Mouse (Mus musculus): ENCODE measurements around the gene Lmntd1. TPM values are rescaled to one million over a fixed set of nuclear protein-coding genes. Genes with fewer than 3 reads are reported as not detected.

Lmntd1 gene
- polyA plus RNA-seq, 2 experiments from 2014 or later, result 0.54 TPM; not detected in 1

GRCm38 (mm10) chr6:145432711-145433708, 181.1 kb downstream of the Lmntd1 start:
- ATAC-seq, result no peak

DNA sequence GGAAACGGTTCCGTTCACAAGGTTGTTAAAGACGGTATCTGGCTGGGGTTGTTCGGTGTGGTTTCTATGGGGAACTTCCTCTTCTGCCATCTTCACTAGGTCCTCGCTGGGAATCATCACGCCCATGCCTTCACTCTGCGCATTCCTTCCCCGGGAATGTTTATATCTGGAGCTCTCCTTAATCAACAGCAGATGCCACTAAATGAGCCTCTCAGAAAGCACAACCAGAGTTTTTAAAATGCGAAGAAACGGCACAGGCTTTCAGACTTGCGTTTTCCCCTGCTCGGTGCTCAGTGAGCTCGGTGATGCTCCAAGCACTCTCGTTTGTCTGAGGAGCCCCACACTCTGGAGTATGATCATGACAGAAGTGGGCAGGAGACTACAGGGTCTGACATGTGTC, 182.4 kb downstream of the Lmntd1 start:
- ATAC-seq, result no peak

- no peak for ATAC-seq
These were observed 186.7 kb downstream of the Lmntd1 start for GRCm38 (mm10) chr6:145427411-145427810.

DNA sequence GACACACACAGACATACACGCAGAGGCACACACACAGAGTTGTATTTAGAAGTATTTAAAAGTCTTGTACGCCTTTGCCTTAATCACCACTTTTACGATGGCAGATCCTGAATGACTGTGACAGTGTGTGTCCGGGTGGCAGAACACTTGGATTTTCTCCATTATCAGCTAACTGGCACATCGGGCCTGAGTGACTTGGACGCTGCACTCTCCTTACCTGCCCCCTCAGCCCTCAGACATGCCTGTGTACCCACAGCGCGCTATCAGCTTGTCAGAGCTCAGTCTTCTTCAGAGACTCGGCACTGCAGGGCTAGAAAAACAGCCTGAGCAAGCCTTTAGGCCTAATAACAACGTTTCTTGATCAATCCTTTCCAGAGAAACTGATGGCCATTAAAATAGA, 187.6 kb downstream of the Lmntd1 start:
- ATAC-seq, result no peak

DNA sequence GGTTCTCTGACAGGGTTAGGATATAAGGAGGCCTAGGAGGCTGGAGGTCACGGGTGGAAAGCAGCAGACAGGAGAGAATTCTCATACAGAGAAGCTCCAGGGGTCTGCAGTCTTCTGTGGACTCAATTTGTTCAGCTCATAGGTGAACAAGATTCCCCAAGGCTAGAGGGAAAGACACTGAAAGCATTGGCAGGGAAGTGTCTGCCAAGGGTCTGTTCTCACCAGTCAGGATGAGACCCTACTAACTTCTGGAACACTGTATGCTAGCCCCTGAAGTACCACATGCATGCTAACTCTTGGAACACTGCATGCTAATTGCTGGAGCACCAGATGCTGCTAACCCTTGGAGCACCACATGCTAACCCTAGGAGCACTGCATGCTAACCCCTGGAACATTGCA, 190.0 kb downstream of the Lmntd1 start:
- ATAC-seq, result no peak

GRCm38 (mm10) chr6:145423484-145423883, 190.6 kb downstream of the Lmntd1 start:
- ATAC-seq, result no peak

DNA sequence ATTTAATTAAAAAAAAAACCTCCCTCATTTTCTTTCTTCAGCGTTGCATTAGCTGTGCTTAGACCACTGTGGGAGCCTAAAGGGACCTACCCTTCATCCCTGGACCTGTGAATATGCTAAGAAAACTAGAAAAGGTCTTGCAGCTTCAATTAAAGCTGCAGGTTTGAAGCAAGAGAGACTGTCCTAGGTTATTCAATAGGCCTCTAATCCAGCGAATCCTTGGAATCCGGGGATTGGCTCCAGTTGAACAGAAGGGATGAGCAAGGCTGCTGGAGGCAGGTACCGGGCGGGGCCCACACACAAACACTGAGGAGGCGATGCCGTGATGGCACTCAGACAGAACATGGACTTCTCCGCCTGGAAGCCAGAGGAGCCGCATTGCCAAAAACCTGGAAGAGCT, 192.5 kb downstream of the Lmntd1 start:
- ATAC-seq, result no peak

DNA sequence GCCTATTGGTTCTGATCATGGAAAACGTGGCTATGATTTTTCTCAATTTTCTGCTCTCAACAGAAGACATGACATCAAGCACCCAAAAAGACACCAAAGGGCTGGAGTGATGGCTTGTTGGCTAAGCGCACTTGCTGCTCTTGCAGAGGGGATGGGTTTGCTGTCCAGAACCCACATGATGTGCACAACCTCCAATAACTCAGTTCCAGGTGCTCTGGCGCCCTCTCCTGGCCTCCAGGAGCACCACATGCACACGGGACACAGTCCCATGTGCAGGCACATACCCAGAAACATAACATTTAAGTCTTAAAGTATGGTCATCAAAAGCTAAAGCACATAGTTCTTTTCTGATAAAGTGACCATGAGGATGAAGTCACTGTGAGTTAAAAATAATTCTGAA, 193.7 kb downstream of the Lmntd1 start:
- no peak for ATAC-seq

DNA sequence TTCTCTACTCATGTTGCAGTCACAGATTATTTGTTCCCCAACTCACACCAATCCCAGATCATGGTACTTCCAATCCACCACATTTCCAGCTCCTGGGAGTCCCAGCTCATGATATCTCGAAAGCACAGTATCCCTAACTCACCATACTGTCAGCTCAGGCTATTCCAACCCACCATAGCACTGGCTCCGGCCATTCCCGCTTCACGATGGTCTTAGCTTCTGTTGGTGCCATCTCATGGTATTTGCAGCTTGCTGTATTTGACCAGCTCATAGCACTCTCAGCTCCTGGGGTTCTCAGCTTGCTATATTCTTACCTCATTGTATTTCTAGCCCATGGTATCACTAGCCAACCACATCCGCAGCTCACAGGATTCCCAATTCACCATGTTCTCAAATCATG, 195.3 kb downstream of the Lmntd1 start:
- ATAC-seq, result no peak

GRCm38 (mm10) chr6:145417720-145418440, 196.2 kb downstream of the Lmntd1 start:
- peak; percentile 46 for ATAC-seq

DNA sequence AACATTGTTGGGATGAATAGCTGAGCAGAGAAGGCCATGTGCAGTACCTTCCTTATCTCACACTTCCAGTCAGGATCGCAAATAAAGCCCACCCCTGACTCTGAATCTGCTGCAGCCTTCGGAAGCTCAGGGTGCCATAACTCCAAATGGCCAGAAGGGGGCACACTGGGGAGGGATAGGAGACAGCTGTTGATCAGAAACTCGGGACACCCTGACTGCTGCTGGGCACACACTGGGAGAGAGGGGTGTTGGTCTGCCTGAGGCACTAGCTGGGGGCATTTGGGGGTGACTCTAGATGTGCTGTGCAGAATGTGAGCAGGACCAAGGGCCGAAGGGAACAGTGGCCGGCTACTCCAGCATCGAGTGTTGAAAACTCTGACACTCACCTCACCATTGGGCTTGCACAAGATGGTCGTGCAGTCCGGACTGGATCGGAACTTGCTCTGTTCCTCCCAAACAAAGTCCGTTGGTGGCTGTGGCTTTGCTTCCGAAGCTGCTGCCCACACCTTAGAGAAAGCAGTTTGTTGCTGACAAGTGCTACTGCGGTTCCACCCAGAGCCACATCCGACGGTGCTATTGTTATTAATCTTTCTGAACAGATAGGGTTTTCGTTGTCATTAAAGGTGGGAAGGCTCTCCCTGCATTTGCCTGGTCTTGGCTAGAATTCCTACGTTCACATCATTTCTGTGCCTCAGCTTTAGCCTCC, 197.0 kb downstream of the Lmntd1 start:
- no peak for ATAC-seq

- ATAC-seq, result no peak
These were observed 209.6 kb downstream of the Lmntd1 start for GRCm38 (mm10) chr6:145404369-145405051.

- ATAC-seq, result no peak
These were observed 213.0 kb downstream of the Lmntd1 start for GRCm38 (mm10) chr6:145401140-145401539.

DNA sequence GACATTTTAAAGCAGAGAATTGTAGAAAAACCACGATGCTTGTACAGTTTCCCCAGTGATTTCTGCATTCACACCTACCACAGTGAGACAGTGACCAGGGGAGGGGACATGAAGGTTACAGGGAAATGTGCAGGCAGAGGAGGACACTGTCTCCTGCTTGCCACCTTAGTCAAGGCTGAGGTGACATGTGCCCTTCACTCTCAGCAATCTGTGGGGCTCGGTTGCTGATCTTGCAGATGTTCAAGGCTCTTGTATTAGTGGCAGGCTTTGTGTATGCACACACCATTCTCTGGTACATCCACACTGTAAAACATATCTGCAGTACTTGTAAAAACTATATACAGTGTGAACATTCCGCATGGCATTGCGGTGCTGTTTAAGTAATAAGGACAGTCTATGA, 216.2 kb downstream of the Lmntd1 start:
- ATAC-seq, result no peak

GRCm38 (mm10) chr6:145396534-145396933, 217.6 kb downstream of the Lmntd1 start:
- ATAC-seq, result no peak

DNA sequence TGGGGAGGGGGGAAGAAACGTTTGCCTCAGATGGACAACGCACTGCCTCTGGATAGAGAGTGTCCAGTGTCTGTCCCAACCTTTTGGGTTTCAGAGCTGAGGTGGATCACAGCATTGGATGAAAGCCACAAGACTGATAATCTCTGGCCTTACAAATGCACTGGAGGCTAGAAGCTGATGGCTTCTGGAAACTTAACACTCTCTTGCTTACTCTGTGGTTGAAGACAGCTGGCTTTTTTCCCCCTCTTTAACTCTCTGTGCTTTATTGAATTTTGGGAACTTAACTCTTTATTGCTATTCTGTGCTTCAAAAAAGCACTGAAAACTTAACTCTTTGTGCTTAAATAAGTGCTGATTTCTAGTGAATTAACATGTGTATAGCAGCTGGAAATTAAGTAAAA, 223.7 kb downstream of the Lmntd1 start:
- ATAC-seq, result no peak

GRCm38 (mm10) chr6:145389904-145390303, 224.2 kb downstream of the Lmntd1 start:
- no peak for ATAC-seq

DNA sequence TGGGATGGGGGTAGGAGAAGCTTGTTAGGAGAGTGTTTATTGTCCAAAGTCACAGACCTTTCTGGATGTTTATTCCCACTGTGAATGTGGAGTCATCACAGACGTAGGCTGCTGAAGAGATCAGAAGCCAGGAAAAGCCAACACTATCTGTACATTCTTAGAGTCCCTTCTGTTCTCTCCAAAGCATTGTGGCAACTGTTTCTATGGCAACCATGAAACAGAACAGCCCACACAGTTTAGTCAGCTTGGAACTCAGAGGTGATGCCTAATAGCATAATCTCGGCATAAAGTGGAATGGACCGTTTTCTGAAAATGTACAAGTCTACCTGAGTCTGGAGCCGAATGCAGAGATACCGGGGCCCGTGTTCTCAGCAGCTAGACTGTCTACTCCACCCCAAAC, 226.7 kb downstream of the Lmntd1 start:
- ATAC-seq, result no peak

DNA sequence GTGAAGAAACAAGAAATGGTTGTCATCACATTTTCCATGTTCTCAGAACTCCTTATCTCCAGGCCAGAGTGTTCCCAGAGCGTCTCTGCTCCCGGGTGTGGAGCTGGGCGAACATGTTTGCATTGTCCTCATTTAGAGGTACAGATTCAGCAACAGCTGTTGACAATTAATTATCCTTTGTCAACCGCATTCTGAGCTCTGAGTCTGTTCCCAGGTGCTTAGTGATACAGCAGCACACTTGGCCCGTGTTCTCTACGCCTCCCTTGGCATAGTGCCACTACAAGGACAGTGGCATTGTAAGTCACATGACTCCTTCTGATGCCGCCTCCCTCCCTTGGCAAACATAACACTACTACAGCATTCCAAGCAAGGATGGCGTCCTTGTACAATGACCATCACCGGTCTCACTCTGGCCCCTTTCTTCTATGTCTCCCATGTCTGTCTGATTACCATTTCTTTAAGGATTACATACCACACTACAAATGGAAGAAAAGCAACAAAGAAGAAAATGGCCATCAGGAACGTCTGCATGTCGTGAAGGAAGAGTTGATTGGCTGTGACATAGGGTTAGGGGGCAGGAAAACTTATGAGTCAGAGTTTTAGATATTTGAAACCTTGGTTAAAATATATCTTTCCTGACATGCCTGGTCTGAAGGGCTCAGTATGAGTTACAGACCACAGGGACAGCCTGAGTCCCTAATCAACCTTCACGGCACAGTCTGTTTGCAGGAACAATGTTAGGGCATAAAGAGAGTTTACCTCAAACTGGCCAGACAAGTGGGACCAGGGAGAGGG, 231.3 kb downstream of the Lmntd1 start:
- ATAC-seq, result no peak

DNA sequence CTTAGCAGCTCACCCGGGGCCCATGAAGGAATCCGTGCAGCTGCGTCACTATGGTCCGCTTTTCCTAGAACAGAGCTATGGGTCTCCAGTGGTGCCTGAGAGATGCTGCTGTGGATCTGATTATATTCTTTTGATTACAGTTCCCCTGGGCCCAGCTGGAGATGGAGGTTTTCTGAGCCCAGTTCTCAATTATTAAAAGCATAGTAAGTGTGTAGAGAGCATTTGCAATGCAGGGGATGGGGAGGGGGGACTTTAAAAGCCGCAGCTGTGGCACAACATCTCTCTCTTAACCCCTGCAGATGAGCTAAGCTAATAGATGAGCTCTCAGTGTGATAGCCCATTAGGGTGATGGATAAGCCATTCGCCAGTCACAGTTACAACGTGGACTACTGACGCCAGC, 233.2 kb downstream of the Lmntd1 start:
- ATAC-seq, result no peak

- peak; percentile 57 for ATAC-seq
These were observed 234.9 kb downstream of the Lmntd1 start for GRCm38 (mm10) chr6:145379175-145379574.

GRCm38 (mm10) chr6:145378689-145379088, 235.4 kb downstream of the Lmntd1 start:
- ATAC-seq, result peak; percentile 9

Data from activated CD4-positive, CD25-positive, alpha-beta regulatory T cell, adult 4 months (primary cell).